Mouse (Mus musculus): ENCODE results near the gene Phf6.
"Not testable (repeated sequence)": the region's sequence is repeated elsewhere in the genome, so short reads cannot be mapped to it uniquely, and the experiment has no call there.

The Phf6 gene

GRCm38 (mm10) chrX:52978576-52978975, 66.5 kb downstream of the Phf6 start:
- DNase-seq (ENCODE audit: low read depth) = no peak

- DNase-seq (ENCODE audit: low read depth) = no peak
These were observed 69.3 kb downstream of the Phf6 start for GRCm38 (mm10) chrX:52981378-52981777.

DNA sequence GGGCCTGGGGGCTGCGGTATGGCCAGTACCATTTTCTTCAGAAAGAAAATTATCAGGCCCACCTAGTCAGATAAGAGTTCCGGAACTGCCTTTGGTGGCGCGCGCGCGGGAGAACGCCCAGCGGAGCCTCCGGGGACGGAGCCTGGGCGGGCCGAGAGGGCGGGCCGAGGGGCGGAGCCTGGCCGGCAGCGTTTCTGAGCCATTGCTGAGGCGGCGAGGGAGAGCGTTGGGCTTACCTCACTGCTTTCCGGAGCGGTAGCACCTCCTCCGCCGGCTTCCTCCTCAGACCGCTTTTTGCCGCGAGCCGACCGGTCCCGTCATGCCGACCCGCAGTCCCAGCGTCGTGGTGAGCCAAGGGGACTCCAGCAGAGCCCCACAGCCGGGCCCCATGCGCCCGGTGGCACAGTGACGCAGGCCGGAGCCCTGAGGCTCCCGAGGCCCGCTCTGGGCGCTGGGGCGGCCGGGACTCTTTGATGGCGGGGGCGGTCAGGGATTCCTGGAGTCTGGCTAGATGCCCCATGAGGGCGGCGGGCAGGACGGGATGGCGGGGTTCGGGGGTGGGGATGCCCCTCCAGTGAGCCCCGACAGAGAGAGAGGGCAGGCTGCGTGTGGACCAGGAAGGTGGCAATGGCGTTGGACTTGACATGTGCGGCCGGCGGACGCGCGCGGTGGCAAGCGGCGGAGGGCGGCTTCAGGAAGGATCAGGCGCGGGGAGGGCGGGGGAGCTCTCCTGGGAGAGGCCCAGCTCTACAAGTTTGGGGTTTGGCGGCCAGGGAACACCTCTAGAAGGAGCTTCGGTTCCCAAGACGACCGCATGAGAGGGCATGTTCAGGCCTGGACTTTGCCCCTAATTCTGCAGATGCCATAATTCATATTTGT, 76.1 kb downstream of the Phf6 start, which contains the start of gene Hprt:
Hprt (plus strand) TSS at position 233 of the 879 bp plus-strand sequence.
- peak; percentile 65 for DNase-seq (ENCODE audit: low read depth)

DNA sequence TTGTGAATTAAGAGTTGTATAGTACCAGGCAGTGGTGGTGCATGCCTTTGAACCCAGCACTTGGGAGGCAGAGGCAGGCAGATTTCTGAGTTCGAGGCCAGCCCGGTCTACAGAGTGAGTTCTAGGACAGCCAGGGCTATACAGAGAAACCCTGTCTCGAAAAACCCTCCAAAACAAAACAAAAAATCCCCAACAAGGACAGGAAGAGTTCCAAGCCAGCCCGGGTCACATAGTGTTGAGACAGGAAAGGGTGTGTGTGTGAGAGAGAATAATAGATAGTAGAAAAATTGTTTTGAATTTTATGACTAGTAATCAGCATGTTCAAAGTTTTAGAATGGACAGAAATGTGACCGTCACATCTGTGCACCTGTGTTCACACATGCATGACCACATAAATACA, 82.7 kb downstream of the Phf6 start:
- DNase-seq (ENCODE audit: low read depth) = not testable (repeated sequence)

DNA sequence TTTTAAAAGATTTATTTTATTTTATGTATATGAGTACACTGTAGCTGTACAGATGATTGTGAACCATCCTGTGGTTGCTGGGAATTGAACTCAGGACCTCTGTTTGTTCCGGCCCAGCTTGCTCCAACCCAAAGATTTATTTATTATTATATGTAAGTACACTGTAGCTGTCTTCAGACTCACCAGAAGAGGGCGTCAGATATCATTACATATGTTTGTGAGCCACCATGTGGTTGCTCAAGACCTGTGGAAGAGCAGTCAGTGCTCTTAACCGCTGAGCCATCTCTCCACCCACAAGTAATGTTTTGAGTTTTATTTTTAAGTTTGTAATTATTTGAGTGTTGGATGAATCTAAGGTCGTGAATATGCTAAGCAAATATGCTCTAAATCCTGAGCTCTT, 92.8 kb downstream of the Phf6 start:
- DNase-seq (ENCODE audit: low read depth) = not testable (repeated sequence)

- DNase-seq (ENCODE audit: low read depth) = peak; percentile 67
These were observed 94.0 kb downstream of the Phf6 start for GRCm38 (mm10) chrX:53006062-53006461.
